Mouse (Mus musculus) heart, postnatal 25 days (tissue): ENCODE measurements at regions not wholly inside any gene's neighbourhood (a gene's known extent, or its start where the extent isn't known, plus 50 kb on each side); places are given as distances from the start of the nearest gene placed in this dataset.
A peak's percentile ranks its signal among the peaks of the same experiment; 100 is the strongest.

Experiments used
- DNase-seq: peaks from one replicate; pipeline ENCODE4 v3.0.0; 2022; ENCODE audit warnings: low spot score
- intact Hi-C: fragments of 180-260 bp; cut with DNase I; formaldehyde crosslinking; loops from one replicate; pipeline ENCODE4 v1.15.1; 2025

- intact Hi-C loops, result no loop called here
- no peak for DNase-seq
These were observed 69.8 kb downstream of the Gm21750 start for GRCm38 (mm10) chr14:73730796-73731195.

DNA sequence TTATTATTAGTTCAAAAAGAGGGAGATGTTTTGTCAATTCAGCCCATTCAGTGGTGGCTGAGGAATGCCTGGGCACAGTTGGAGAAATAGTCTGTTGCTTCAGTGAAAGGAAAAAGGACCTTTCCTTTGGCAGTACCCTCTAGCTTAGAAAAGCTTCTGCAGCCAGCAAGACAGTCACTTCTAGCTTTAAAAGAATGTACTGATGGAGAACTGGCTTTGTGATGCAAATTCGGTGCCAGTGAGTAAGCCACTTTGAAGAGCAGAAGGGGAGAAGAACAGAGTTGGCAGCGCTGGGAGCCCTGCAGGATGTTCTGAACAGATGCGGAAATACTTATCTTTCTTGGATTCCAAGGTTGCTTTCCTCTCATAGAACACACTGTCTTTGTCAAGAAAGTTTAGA, 71.1 kb downstream of the Gm21750 start:
- intact Hi-C loops, result no loop called here
- DNase-seq, result no peak

GRCm38 (mm10) chr14:73750790-73751189, 89.8 kb downstream of the Gm21750 start:
- intact Hi-C loops, result no loop called here

DNA sequence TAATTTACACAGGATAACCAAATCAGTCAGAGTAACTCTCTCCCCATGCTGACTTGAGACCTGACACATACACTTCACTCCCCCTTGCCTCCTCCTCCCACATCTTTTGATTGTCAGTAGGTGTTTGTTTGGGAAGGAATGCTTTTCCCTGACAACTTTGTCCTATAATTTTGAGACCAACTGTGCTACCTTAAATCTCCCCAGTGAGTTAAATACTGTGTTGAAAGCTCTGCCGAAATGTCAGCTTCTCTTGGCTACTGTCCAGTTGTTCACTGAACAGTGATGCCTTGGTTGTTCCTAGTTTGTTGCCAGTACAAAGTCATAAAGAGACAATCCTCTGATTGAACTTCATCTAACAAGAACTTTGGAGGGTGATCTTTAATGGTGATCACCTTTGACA, 99.0 kb downstream of the Gm21750 start:
- DNase-seq, result no peak

More at GRCm38 (mm10) chr14:73750790-73751189, 89.8 kb downstream of the Gm21750 start:
- no peak for DNase-seq

DNA sequence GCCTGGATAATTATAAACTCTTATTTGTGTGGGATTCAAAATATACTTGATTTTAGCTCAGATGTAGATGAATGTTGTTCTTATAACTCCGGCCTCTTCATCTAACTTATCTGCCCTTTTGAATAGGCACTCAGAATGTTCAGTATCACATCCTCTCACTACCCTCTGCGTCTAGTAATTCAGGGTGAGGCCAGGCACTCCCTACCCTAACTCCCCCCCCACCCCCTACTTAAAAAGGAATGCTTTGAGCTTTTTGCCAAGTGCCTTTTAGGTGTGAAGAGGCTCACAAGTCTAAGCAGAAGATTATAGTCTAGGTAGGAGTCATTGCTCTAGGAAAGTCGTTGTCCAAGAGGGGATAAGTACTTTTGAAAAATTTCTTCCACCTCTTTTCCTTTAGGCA, 111.9 kb downstream of the Gm21750 start:
- no peak for DNase-seq
- intact Hi-C loops, result no loop called here

More for the DNA sequence above, 99.0 kb downstream of the Gm21750 start:
- intact Hi-C loops, result no loop called here

DNA sequence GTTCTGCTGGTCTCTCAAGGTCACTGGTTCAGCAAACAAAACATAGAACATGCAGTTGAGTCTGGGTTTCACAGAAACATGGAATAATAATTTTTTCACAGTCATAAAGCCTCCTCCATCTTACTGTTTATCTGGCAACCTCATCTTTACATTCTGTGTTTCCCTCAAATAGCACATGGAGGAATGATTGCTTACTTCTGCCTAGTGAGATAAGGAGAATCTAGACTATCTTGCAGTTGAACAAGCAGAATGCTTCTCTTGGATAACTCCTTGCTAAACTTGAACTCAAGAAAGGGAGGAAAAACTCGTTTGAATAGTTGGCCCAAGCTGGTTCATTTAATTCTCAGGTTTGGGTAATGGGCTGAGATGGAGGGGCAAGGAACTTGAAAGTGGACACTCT, 112.8 kb downstream of the Gm21750 start:
- no peak for DNase-seq
- intact Hi-C loops, result no loop called here

- no peak for DNase-seq
- intact Hi-C loops, result loop anchor here (2.0 to 5.0 kb wide), 3 partner anchors 826 to 933 kb away; partner anchors contain the start of gene Htr2a
These were observed 115.0 kb downstream of the Gm21750 start for GRCm38 (mm10) chr14:73776066-73776465.

DNA sequence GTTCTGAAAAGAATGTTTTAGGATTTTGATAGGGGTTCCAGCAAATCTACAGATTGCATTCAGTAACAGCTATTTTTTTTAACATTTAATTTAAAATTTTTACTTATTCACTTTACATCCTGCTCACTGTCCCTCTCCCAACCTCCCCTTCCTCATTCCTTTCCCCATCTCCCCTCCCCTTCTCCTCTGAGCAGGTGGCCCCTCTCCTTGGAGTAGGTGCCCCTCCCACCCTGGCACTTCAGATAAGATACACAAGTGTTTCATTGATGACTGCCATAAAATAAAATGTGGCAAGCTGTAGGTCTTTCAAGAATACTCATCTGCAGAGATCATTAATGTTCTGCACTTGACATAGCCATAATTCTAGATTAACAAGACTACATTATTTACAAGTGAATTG, 146.1 kb downstream of the Gm21750 start:
- DNase-seq, result no peak
- intact Hi-C loops, result no loop called here

DNA sequence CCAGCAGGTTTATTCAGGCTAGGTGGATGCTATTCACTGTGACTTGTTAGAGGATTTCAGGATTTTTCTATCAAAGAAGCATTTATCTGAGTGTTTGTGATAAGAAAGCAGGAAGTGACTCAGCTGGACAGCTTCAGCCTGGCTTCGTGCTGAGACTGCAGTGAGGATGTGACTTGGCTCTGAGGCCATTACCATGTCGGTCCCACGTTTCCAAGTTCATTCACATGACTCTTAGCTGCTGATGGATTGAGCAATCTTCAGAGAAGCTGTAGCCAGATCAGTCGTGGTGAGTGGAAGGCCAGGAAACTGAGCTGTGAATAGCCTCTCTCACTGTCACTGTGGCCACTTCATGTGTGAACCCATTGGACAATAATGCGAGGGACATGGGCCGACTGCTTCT, 177.9 kb downstream of the Gm21750 start:
- intact Hi-C loops, result no loop called here
- peak; percentile 9 for DNase-seq

GRCm38 (mm10) chr14:73861782-73862181, 200.8 kb downstream of the Gm21750 start:
- intact Hi-C loops, result no loop called here
- DNase-seq, result no peak

DNA sequence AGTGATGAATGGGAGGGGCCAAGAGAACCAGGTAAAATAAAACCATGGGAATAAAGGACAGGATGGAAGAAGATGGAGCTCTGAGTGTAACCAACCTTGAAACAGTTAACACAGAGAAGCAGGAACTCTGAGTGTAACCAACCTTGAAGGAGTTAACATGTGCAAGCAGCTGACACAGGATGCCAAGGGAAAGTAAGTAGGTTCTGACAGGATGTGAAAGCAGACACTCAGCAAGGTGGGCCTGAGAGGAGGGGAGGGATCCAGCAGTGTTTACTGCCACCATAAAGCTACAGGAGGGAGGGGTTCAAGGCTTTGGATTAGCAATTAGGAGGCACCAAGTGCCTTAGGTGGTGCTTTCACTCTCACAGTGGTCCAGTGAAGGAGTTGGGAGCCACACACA, 213.3 kb downstream of the Gm21750 start:
- intact Hi-C loops, result no loop called here
- no peak for DNase-seq

DNA sequence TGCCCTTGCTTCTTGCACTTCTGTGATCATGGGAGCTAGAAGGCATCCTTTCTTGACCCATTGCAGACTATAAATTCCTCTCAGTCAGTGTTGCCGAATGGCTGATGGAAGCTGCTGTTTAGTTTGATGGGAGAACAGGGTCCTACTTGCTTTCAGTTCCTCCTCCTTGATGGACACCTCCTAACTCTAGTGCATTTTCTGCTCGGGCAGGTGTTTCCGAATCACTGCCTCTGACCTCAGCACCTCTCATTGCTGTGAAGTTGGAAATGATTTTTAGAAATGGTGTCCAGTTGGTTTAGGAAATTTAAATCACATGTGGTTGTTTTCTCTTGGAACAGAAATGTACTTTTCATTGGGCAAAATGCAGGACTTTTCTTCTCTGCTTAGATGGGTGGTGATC, 214.9 kb downstream of the Gm21750 start:
- no peak for DNase-seq
- intact Hi-C loops, result no loop called here

GRCm38 (mm10) chr14:73878267-73878666, 217.2 kb downstream of the Gm21750 start:
- no peak for DNase-seq
- intact Hi-C loops, result no loop called here

DNA sequence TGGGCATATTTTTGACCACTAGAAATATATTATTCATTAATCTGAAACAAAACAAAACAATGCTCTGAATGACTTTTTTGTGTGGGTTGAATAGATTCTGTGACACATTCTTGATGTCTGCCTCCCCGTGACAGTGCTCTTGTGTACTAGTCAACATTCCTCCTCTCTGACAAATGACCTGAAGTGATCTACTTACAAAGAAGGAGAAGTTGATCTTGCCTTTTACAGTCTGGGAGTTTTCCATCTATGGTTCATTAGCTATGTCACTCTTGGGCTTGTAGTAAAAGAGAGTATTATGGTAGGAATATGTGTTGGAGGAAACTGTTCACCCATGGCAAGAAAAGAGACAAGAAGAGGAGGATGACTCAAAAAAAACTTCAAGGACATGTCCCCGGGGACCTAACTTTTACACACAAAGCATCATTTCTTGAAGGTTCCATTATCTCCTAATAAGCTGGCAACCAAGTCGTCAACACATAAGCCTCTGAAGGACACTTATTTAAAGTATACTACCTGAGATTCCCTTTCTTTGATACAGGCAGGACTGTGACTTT, 217.9 kb downstream of the Gm21750 start:
- DNase-seq, result no peak
- intact Hi-C loops, result no loop called here

DNA sequence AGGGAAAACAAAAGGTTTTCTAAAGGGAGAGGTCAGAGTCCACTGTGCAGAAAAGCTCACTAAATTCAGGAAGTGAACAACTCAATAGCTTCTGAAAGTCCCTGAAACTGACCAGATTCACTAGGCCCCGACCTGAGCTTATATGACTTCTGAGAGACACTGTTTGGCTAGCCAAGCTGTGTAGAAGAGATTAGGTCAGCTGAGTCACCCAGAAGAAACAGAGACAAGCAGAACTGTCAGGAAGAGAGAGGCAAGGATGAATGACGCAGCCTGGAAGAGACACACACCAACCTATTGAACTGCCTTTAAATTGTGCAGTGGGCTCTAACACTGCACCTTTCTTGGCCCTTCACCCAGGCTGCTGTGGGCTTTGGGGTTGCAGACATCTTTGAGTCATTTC, 230.4 kb downstream of the Gm21750 start:
- DNase-seq, result no peak
- intact Hi-C loops, result no loop called here

DNA sequence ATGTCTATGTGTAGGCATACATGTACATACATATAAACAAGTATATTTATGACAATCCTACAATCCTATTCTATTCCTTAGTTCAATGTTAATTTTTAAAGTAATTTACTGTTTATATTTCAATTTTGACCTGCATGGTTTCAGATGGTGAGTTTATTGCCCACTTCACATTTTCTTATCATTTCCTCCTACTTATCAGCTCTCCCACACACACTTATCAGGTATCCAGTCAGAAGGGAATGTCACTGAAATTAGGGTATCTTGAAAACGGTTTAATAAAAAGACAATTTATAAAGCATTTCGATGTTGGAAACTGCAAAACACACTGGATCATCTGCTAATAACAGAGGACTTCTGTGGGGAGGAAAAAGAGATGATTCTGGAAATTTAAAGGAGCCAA, 233.8 kb downstream of the Gm21750 start:
- no peak for DNase-seq
- intact Hi-C loops, result no loop called here

DNA sequence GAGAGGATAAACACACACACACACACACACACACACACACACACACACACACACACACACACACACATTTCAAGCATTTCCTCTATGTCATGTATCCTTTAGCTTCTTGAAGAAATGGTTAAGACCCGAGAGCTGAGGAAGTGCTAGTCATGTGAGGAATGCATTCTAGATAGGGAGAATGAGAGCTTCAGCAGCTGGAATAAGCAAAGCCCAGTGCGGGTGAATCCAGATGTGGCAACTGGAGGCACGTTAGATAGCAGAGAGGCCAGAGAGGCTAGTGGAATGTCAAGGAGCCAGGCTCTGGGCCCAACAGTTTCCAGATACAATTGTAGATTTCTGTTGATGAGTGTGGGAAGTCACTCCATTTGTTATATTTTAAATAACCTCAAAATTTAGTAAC, 234.2 kb downstream of the Gm21750 start:
- DNase-seq, result no peak
- intact Hi-C loops, result no loop called here

- intact Hi-C loops, result no loop called here
- no peak for DNase-seq
These were observed 238.1 kb downstream of the Gm21750 start for GRCm38 (mm10) chr14:73899078-73899477.

- no peak for DNase-seq
- intact Hi-C loops, result no loop called here
These were observed 241.2 kb downstream of the Gm21750 start for GRCm38 (mm10) chr14:73902085-73902713.

- no peak for DNase-seq
- intact Hi-C loops, result no loop called here
These were observed 252.9 kb downstream of the Gm21750 start for GRCm38 (mm10) chr14:73913756-73914448.

- no peak for DNase-seq
These were observed 255.0 kb downstream of the Gm21750 start for GRCm38 (mm10) chr14:73915990-73916389.

DNA sequence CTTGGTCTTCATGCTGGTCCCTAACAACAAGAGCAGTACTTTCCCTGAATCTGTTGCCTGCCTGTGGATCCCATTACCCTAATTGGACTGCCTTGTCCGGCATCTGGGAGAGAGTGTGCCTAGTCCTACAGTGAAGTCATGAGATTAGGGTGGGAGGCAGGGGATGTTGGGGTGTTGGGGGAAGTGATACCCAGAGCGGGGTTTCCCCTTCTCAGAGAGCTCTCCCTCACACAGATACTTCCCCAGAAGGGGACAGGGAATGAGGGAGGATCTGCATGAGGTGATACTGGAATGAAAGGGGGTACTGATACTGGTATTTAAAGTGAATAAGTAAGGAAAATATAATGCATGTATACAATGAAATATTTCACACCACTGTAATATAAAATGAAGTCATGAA, 270.1 kb downstream of the Gm21750 start:
- intact Hi-C loops, result no loop called here

More at GRCm38 (mm10) chr14:73915990-73916389, 255.0 kb downstream of the Gm21750 start:
- intact Hi-C loops, result no loop called here

More for the DNA sequence above, 270.1 kb downstream of the Gm21750 start:
- no peak for DNase-seq
